Mouse (Mus musculus) activated CD4-positive, CD25-positive, alpha-beta regulatory T cell, adult 9 weeks (primary cell): ENCODE data around the gene Zmat3. TPM values are rescaled to one million over a fixed set of nuclear protein-coding genes. Genes with fewer than 3 reads are reported as not detected.

Experiments
- polyA plus RNA-seq: library from polyadenylated mRNA; unstranded; fragments of 100-300 nt; shearing (Covaris generic); gene quantifications from one replicate; pipeline ENCODE4 v1.2.1, GENCODE M21; 2017

Zmat3 gene
- 2.7 TPM for polyA plus RNA-seq

DNA sequence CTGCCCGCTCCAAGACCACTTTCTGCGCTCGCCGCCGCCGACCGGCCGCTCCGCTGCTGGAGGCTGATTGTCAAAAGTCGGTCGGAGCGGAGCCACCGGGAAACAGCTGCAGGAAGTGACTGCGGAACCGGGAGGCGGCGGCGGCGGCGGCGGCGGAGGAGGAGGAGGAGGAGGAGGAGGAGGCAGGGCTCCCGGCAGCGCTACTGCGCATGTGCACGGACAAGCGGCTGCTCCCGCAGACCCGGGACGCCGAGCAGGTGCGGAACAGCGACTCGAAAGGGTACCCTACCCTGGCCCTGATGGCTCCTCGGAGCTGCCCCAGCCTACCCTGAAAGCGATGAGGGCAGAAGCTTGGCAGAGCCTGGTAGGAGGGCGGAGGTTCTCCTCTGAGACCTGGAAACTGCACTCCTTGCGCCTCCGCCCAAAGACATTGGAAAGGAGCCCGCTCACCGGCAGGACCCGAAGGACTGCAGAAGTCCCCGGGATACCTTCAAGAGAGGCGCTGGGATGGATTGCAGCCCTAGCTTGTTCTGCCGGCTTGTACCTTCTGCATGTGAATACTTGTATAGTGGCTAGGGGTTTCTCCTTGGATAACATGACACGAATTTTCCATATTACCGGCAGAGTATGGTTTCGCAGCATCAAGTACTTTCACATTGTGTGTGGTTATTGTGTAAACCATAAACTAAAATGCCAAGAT, at the start of gene Zmat3:
Gene Zmat3 (minus strand): TSS at position 469 of the 700 bp plus-strand sequence.

GRCm38 (mm10) chr3:32397461-32398174, 31.8 kb upstream of the Zmat3 start, which contains the start of gene Pik3ca:
TSS of gene Pik3ca (plus strand) at chr3:32397671.

Other genes starting within 250 kb of the Zmat3 start
- 6.2 TPM for gene Pik3ca, start 31.7 kb upstream of the Zmat3 start, polyA plus RNA-seq
- not detected for gene Kcnmb3, start 126.2 kb upstream of the Zmat3 start, polyA plus RNA-seq
- gene Zfp639, start 144.2 kb upstream of the Zmat3 start, polyA plus RNA-seq = 26.9 TPM
- gene Mfn1, start 163.5 kb upstream of the Zmat3 start, polyA plus RNA-seq = 7.5 TPM